Mouse (Mus musculus): ENCODE results near the gene Vps51. TPM values are rescaled to one million over a fixed set of nuclear protein-coding genes. Genes with fewer than 3 reads are reported as not detected.

Gene Vps51
- polyA plus RNA-seq, 1 experiment, result 95.4 TPM

DNA sequence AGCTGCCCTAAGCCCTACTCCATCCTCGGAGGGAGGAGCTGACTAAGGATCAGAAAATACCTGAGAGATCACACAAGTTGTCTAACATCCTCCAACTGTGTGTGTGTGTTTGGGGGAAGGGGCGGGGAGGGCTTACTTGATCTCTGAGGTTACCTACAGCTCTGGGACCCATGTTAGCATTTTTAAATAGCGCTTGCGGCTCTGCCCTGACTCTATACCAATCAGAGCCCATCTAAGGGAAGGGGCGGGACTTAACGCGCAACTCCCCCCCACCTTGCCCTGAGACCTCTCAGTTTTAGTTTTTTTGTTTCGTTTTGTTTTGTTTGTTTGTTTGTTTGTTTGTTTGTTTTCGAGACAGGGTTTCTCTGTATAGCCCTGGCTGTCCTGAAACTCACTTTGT lies 47.6 kb downstream of the Vps51 start:
- no peak for TF ChIP-seq CTCF (IDR thresholded peaks at IDR 0.05; ENCODE audit: borderline replicate concordance, extremely low read depth, insufficient read depth, insufficient read length)

DNA sequence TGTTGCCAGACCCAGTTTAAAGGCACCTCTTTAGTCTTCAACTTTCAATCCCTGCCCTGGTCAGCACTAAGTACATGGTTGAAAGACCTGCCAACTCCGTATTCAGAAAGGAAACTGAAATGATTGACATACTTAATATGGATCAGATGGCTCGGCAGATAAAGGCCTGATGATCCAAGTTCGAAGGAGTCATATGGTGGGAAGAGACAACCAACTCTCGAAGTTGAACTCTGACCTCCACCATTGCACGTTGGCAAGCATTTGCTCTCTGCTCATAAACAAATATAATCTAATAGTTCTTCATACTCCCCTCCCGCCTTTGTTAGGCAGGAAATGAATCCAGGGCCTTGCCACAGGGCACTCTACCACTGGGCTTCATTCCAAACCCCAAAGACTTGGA lies 48.0 kb downstream of the Vps51 start:
- DNase-seq (ENCODE audit: low read depth), result no peak
- no peak for TF ChIP-seq POLR2A (IDR thresholded peaks at IDR 0.05; ENCODE audit: borderline replicate concordance, extremely low read depth, insufficient read depth, insufficient read length, poor library complexity, severe bottlenecking)
- no peak for TF ChIP-seq CTCF (IDR thresholded peaks at IDR 0.05; ENCODE audit: borderline replicate concordance, extremely low read depth, insufficient read depth, insufficient read length)

More for the DNA sequence above, 47.6 kb downstream of the Vps51 start:
- no peak for DNase-seq (ENCODE audit: low read depth)

DNA sequence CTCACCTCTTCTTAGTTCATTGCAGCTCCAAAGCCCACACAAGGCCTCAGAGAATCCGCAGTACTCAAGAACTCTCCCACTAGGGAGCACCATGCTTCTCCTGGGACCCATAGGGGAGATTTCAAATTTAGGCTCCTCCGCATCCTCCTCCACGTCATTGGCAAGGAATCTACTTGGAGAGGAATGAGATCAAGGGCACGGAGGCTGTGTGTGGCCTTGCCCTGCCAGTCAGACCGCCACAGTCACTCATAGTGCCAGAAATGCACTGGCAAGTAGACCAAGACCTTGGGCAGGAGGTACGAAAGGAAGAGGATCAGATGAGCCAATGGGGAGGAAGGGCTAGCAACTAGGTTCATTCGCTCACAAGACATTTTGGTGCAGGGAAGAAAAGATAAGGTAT lies 53.1 kb downstream of the Vps51 start:
- DNase-seq (ENCODE audit: low read depth), result no peak
- TF ChIP-seq POLR2A (IDR thresholded peaks at IDR 0.05; ENCODE audit: borderline replicate concordance, extremely low read depth, insufficient read depth, insufficient read length, poor library complexity, severe bottlenecking) (no peak), CTCF (IDR thresholded peaks at IDR 0.05; ENCODE audit: borderline replicate concordance, extremely low read depth, insufficient read depth, insufficient read length) (no peak)

DNA sequence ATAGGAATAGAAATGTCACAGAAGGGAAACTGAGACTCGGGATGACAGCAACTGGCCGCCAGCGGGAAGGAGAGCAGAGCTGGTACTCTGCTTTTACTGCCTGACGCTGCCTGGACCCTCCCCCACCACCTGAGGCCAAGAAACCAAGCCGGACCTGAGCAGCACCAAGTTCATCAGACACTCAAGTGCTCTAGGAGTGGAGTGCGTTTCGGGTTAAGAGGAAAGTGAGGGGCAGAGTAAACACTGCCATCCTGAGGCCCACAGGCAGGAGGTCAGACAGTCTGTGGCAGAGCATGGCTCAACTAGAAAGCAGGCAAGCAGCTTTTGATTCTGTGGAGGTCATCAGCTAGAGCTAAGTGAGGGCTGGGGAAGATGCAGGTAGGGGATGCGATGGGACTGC lies 54.0 kb downstream of the Vps51 start:
- TF ChIP-seq POLR2A (IDR thresholded peaks at IDR 0.05; ENCODE audit: borderline replicate concordance, extremely low read depth, insufficient read depth, insufficient read length, poor library complexity, severe bottlenecking) (no peak), CTCF (IDR thresholded peaks at IDR 0.05; ENCODE audit: borderline replicate concordance, extremely low read depth, insufficient read depth, insufficient read length) (no peak)
- no peak for DNase-seq (ENCODE audit: low read depth)

DNA sequence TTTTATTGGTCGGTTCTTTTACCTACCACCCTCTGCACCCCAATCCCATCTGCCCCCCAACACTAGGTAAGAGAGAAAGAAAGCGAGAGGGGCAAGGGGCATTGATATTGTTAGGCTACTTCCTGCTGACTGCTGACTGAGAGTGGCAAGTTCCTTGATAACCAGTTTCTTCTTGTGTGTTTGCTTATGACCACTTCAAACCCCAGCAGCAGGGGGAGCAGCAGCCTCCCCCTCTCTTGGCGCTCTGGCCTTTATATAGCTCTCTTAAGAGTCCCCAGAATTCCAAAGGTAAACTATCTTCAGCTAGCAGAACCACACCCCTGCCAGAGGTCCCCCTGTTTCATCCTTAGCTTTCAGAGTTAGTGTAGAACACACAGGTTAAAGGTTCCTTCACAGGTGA lies 56.8 kb downstream of the Vps51 start:
- DNase-seq (ENCODE audit: low read depth), result no peak
- no peak for TF ChIP-seq POLR2A (IDR thresholded peaks at IDR 0.05; ENCODE audit: borderline replicate concordance, extremely low read depth, insufficient read depth, insufficient read length, poor library complexity, severe bottlenecking)
- no peak for TF ChIP-seq CTCF (IDR thresholded peaks at IDR 0.05; ENCODE audit: borderline replicate concordance, extremely low read depth, insufficient read depth, insufficient read length)

DNA sequence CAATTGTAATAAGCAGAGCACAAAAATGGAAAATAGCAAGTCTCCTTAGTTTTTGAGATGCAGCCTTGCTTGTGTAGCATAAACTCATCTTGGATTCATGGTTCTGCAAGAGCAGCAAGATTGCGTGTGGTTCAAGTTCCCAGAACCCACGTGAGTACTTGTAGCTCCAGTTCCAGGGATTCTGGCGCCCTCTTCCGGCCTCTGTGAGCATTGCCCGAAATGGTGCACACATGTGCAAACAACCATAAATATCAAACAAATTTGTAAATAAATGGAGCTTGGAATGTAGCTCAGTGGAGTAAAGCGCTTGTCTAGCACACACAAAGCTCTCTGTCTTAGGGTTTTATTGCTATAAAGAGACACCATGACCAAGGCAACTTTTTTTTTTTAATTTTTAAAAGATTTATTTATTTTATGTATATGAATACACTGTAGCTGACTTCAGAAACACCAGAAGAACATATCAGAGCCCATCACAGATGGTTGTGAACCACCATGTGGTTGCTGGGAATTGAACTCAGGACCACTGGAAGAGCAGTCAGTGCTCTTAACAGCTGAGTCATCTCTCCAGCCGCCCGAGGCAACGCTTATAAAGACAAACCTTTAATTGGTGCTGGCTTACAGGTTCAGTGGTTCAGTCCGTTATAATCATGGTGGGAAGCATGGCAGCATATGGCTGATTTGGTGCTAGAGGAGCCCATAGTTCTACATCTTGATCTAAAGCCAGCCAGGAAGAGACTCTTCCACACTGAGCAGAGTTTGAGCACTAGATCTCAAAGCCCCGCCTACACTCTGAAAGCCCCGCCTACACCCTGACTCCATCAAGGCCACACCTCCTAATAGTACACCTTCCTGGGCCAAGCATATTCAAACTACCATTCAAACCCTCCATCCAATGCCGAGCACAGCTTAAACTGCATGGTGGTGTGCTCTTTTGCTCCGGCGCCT lies 58.6 kb downstream of the Vps51 start:
- peak; percentile 89 for DNase-seq (ENCODE audit: low read depth)
- TF ChIP-seq POLR2A (IDR thresholded peaks at IDR 0.05; ENCODE audit: borderline replicate concordance, extremely low read depth, insufficient read depth, insufficient read length, poor library complexity, severe bottlenecking) (no peak), CTCF (IDR thresholded peaks at IDR 0.05; ENCODE audit: borderline replicate concordance, extremely low read depth, insufficient read depth, insufficient read length) (peak; percentile 87)

Other genes starting within 250 kb of the Vps51 start
- gene Frmd8, start 202.0 kb downstream of the Vps51 start, polyA plus RNA-seq (2012; rRNA removed), result 18.9 and 21.3 TPM in 2 replicates
- gene Slc25a45, start 199.4 kb downstream of the Vps51 start, polyA plus RNA-seq (2012; rRNA removed), result 2.6 and 3.5 TPM in 2 replicates
- 15.2 and 15.5 TPM in 2 replicates for gene Tigd3, start 183.1 kb downstream of the Vps51 start, polyA plus RNA-seq (2012; rRNA removed)
- 180 and 231 TPM in 2 replicates for gene Dpf2, start 164.2 kb downstream of the Vps51 start, polyA plus RNA-seq (2012; rRNA removed)
- gene Cdc42ep2, start 152.4 kb downstream of the Vps51 start, polyA plus RNA-seq (2012; rRNA removed), result 11.7 and 13.7 TPM in 2 replicates
- gene Pola2, start 113.0 kb downstream of the Vps51 start, polyA plus RNA-seq (2012; rRNA removed), result 33.8 and 56.9 TPM in 2 replicates
- not detected in 2 replicates for gene Slc22a20, start 91.1 kb downstream of the Vps51 start, polyA plus RNA-seq (2012; rRNA removed)
- gene Capn1, start 61.3 kb downstream of the Vps51 start, polyA plus RNA-seq (2012; rRNA removed), result 5.2 and 7.6 TPM in 2 replicates
- 24.6 and 38.8 TPM in 2 replicates for gene Syvn1, start 30.7 kb downstream of the Vps51 start, polyA plus RNA-seq (2012; rRNA removed)
- gene Mrpl49, start 19.4 kb downstream of the Vps51 start, polyA plus RNA-seq (2012; rRNA removed), result 46.3 and 50.4 TPM in 2 replicates
- 1,255 and 1,497 TPM in 2 replicates for gene Fau, start 19.4 kb downstream of the Vps51 start, polyA plus RNA-seq (2012; rRNA removed)
- gene Znhit2, start 16.0 kb downstream of the Vps51 start, polyA plus RNA-seq (2012; rRNA removed), result 36.0 and 46.5 TPM in 2 replicates
- gene Tm7sf2, start 8.9 kb downstream of the Vps51 start, polyA plus RNA-seq (2012; rRNA removed), result 76.1 and 100 TPM in 2 replicates
- gene Tmem262, start 2.8 kb upstream of the Vps51 start, polyA plus RNA-seq (2012; rRNA removed), result not detected in 2 replicates
- 2.5 and 3.1 TPM in 2 replicates for gene Gm28374, start 5.0 kb upstream of the Vps51 start, polyA plus RNA-seq (2012; rRNA removed)
- gene Zfpl1, start 7.7 kb upstream of the Vps51 start, polyA plus RNA-seq (2012; rRNA removed), result 103 and 127 TPM in 2 replicates
- gene Cdca5, start 7.8 kb upstream of the Vps51 start, polyA plus RNA-seq (2012; rRNA removed), result 9.7 and 16.3 TPM in 2 replicates
- 0.15 and 0.25 TPM in 2 replicates for gene AC131692.1, start 17.2 kb upstream of the Vps51 start, polyA plus RNA-seq (2012; rRNA removed)
- 1.1 and 2.0 TPM in 2 replicates for gene Naaladl1, start 28.6 kb upstream of the Vps51 start, polyA plus RNA-seq (2012; rRNA removed)
- 47.3 and 66.2 TPM in 2 replicates for gene Sac3d1, start 41.4 kb upstream of the Vps51 start, polyA plus RNA-seq (2012; rRNA removed)
- 52.3 and 52.4 TPM in 2 replicates for gene Snx15, start 51.1 kb upstream of the Vps51 start, polyA plus RNA-seq (2012; rRNA removed)
- gene Batf2, start 63.8 kb upstream of the Vps51 start, polyA plus RNA-seq (2012; rRNA removed), result 0.05 TPM in 2 replicates
- gene Arl2, start 64.3 kb upstream of the Vps51 start, polyA plus RNA-seq (2012; rRNA removed), result 109 and 144 TPM in 2 replicates
- gene Majin, start 107.2 kb upstream of the Vps51 start, polyA plus RNA-seq (2012; rRNA removed), result 0.05 TPM in 1 of 2 replicates, not detected in the other
- gene Gpha2, start 149.1 kb upstream of the Vps51 start, polyA plus RNA-seq (2012; rRNA removed), result 0.22 TPM in 1 of 2 replicates, not detected in the other
- 121 and 133 TPM in 2 replicates for gene Ppp2r5b, start 158.6 kb upstream of the Vps51 start, polyA plus RNA-seq (2012; rRNA removed)
- gene Atg2a, start 164.4 kb upstream of the Vps51 start, polyA plus RNA-seq (2012; rRNA removed), result 21.8 and 28.9 TPM in 2 replicates
- 200 and 212 TPM in 2 replicates for gene Ehd1, start 199.5 kb upstream of the Vps51 start, polyA plus RNA-seq (2012; rRNA removed)
- gene Cdc42bpg, start 229.2 kb upstream of the Vps51 start, polyA plus RNA-seq (2012; rRNA removed), result 4.4 and 6.5 TPM in 2 replicates